Mouse (Mus musculus) thymus, postnatal 36 days (tissue): ENCODE measurements around the gene Nt5c1b.

Experiments used
- DNase-seq, 2 experiments: peaks; one replicate each; pipeline ENCODE4 v3.0.0; 2022; ENCODE audit warnings: mixed read lengths in 2 of 2

Nt5c1b gene

GRCm38 (mm10) chr12:10369673-10370072, at the start of gene Nt5c1b:
Nt5c1b (plus strand) TSS chr12:10369973.
- no peak for DNase-seq

GRCm38 (mm10) chr12:10327651-10328050, 42.1 kb upstream of the Nt5c1b start:
- DNase-seq = no peak

- DNase-seq = no peak
Measured at GRCm38 (mm10) chr12:10329460-10329859, 40.3 kb upstream of the Nt5c1b start.

- DNase-seq = no peak
Measured at GRCm38 (mm10) chr12:10340604-10341003, 29.2 kb upstream of the Nt5c1b start.

GRCm38 (mm10) chr12:10350706-10351105, 19.1 kb upstream of the Nt5c1b start:
- no peak for DNase-seq

- DNase-seq = no peak
Measured at GRCm38 (mm10) chr12:10357756-10358155, 12.0 kb upstream of the Nt5c1b start.

- peak; percentile 93 to 97 for DNase-seq
Measured at GRCm38 (mm10) chr12:10390671-10391441, 21.1 kb downstream of the Nt5c1b start, which contains the start of gene Rdh14. Rdh14 (plus strand) TSS chr12:10390772.

GRCm38 (mm10) chr12:10400788-10401187, 31.0 kb downstream of the Nt5c1b start:
- DNase-seq = no peak

GRCm38 (mm10) chr12:10402421-10403115, 32.8 kb downstream of the Nt5c1b start:
- no peak for DNase-seq

- DNase-seq = no peak
Measured at GRCm38 (mm10) chr12:10410511-10411179, 40.9 kb downstream of the Nt5c1b start.

- DNase-seq = no peak
Measured at GRCm38 (mm10) chr12:10411453-10411852, 41.7 kb downstream of the Nt5c1b start.

GRCm38 (mm10) chr12:10422347-10422746, 52.6 kb downstream of the Nt5c1b start:
- no peak for DNase-seq

- DNase-seq = no peak
Measured at GRCm38 (mm10) chr12:10425982-10426863, 56.5 kb downstream of the Nt5c1b start.

GRCm38 (mm10) chr12:10430999-10431398, 61.2 kb downstream of the Nt5c1b start:
- no peak for DNase-seq

- DNase-seq = peak; percentile 20 to 44
Measured at GRCm38 (mm10) chr12:10438054-10439001, 68.6 kb downstream of the Nt5c1b start.
